Mouse (Mus musculus) adrenal gland (tissue): ENCODE results near the gene Tomt.

Experiments
- intact Hi-C: fragments of 180-260 bp; cut with DNase I; formaldehyde crosslinking; loops from one replicate; pipeline ENCODE4 v1.15.1; 2025

The Tomt gene

GRCm38 (mm10) chr7:101902846-101903245 is 3.3 kb downstream of the Tomt start:
- intact Hi-C loops = no loop called here

- intact Hi-C loops = no loop called here
Measured at GRCm38 (mm10) chr7:101901969-101902368, 4.2 kb downstream of the Tomt start.

- intact Hi-C loops = no loop called here
Measured at GRCm38 (mm10) chr7:101900331-101901097, 5.6 kb downstream of the Tomt start.

GRCm38 (mm10) chr7:101896104-101897066 is 9.8 kb downstream of the Tomt start:
- intact Hi-C loops = loop anchor here (5.0 kb wide), 1 partner anchor 59 kb away; the partner anchor contains the start of gene Inppl1

GRCm38 (mm10) chr7:101895695-101896094 is 10.5 kb downstream of the Tomt start:
- intact Hi-C loops = loop anchor here (5.0 kb wide), 1 partner anchor 58 kb away; the partner anchor contains the start of gene Inppl1

GRCm38 (mm10) chr7:101888460-101888859 is 17.7 kb downstream of the Tomt start:
- intact Hi-C loops = no loop called here

GRCm38 (mm10) chr7:101886274-101886673 is 19.9 kb downstream of the Tomt start:
- intact Hi-C loops = no loop called here

- intact Hi-C loops = no loop called here
Measured at GRCm38 (mm10) chr7:101884160-101884559, 22.0 kb downstream of the Tomt start.

GRCm38 (mm10) chr7:101882413-101883154 is 23.6 kb downstream of the Tomt start:
- intact Hi-C loops = no loop called here

- intact Hi-C loops = no loop called here
Measured at GRCm38 (mm10) chr7:101880855-101881254, 25.3 kb downstream of the Tomt start.

- intact Hi-C loops = no loop called here
Measured at GRCm38 (mm10) chr7:101875978-101876377, 30.2 kb downstream of the Tomt start.

- intact Hi-C loops = no loop called here
Measured at GRCm38 (mm10) chr7:101871296-101871695, 34.9 kb downstream of the Tomt start.

GRCm38 (mm10) chr7:101870629-101871028 is 35.5 kb downstream of the Tomt start, which contains the start of gene Folr1:
TSS of gene Folr1 (minus strand) at chr7:101870788.
- intact Hi-C loops = no loop called here

GRCm38 (mm10) chr7:101869163-101869500 is 37.0 kb downstream of the Tomt start:
- intact Hi-C loops = no loop called here

GRCm38 (mm10) chr7:101868241-101869162 is 37.7 kb downstream of the Tomt start:
- intact Hi-C loops = no loop called here

- intact Hi-C loops = no loop called here
Measured at GRCm38 (mm10) chr7:101867482-101867881, 38.7 kb downstream of the Tomt start.

- intact Hi-C loops = no loop called here
Measured at GRCm38 (mm10) chr7:101866491-101867265, 39.5 kb downstream of the Tomt start.

- intact Hi-C loops = no loop called here
Measured at GRCm38 (mm10) chr7:101863415-101863814, 42.7 kb downstream of the Tomt start, which contains the start of gene Anapc15. TSS of gene Anapc15 (plus strand) at chr7:101863715.

GRCm38 (mm10) chr7:101862291-101862690 is 43.9 kb downstream of the Tomt start:
- intact Hi-C loops = no loop called here
